Mouse (Mus musculus): ENCODE results near the gene Kndc1. TPM values are rescaled to one million over a fixed set of nuclear protein-coding genes. Genes with fewer than 3 reads are reported as not detected.

Gene Kndc1
- polyA plus RNA-seq, 1 experiment from 2014 or later = 0.11 TPM

GRCm38 (mm10) chr7:139963814-139964213 is 69.3 kb downstream of the Kndc1 start:
- peaks cover 14% of the 10 kb centered on the region for H3K27me3 ChIP-seq (replicated peaks; ENCODE audit: low read depth, poor library complexity, severe bottlenecking)
- WGBS = 73% methylated on average over 4 of the region's 4 CpGs
- H3K27ac ChIP-seq (replicated peaks) = no peak overlapping the region

GRCm38 (mm10) chr7:139967175-139967574 is 72.7 kb downstream of the Kndc1 start:
- DNase-seq (ENCODE audit: low spot score) = no peak
- Histone ChIP-seq H3K27ac (replicated peaks) (no peak overlapping the region), H3K27me3 (replicated peaks; ENCODE audit: low read depth, poor library complexity, severe bottlenecking) (peaks cover 17% of the 10 kb centered on the region; the same call in 1 of the 2 replicates), H3K9me3 (no peaks in the 10 kb centered on the region), H3K36me3 (replicated peaks) (no peaks in the 10 kb centered on the region), H3K4me1 (peaks cover 10% of the 10 kb centered on the region), H3K4me3 (no peak overlapping the region)
- 13% methylated on average over 4 of the region's 4 CpGs for WGBS

More at GRCm38 (mm10) chr7:139963814-139964213, 69.3 kb downstream of the Kndc1 start:
- no peak overlapping the region for H3K4me3 ChIP-seq
- no peaks in the 10 kb centered on the region for H3K36me3 ChIP-seq (replicated peaks)
- no peaks in the 10 kb centered on the region for H3K9me3 ChIP-seq
- H3K4me1 ChIP-seq = no peaks in the 10 kb centered on the region
- no peak for DNase-seq (ENCODE audit: low spot score)

- WGBS = 45% methylated on average over 5 of the region's 5 CpGs
- Histone ChIP-seq H3K4me3 (no peak overlapping the region), H3K27me3 (replicated peaks; ENCODE audit: low read depth, poor library complexity, severe bottlenecking) (peaks cover 17% of the 10 kb centered on the region; the same call in 1 of the 2 replicates), H3K9me3 (no peaks in the 10 kb centered on the region), H3K27ac (replicated peaks) (no peak overlapping the region), H3K4me1 (peaks cover 10% of the 10 kb centered on the region), H3K36me3 (replicated peaks) (no peaks in the 10 kb centered on the region)
- no peak for DNase-seq (ENCODE audit: low spot score)
These were observed 73.9 kb downstream of the Kndc1 start for GRCm38 (mm10) chr7:139968428-139968827.

- DNase-seq (ENCODE audit: low spot score) = peak; percentile 86
- WGBS = 25% methylated on average over 10 of the region's 10 CpGs
- peaks cover 17% of the 10 kb centered on the region; the same call in 1 of the 2 replicates for H3K27me3 ChIP-seq (replicated peaks; ENCODE audit: low read depth, poor library complexity, severe bottlenecking)
These were observed 75.0 kb downstream of the Kndc1 start for GRCm38 (mm10) chr7:139969348-139970130.

GRCm38 (mm10) chr7:139970216-139970919 is 75.9 kb downstream of the Kndc1 start:
- peaks cover 17% of the 10 kb centered on the region; the same call in 1 of the 2 replicates for H3K27me3 ChIP-seq (replicated peaks; ENCODE audit: low read depth, poor library complexity, severe bottlenecking)
- peak overlapping the region; percentile 49; the same call in 1 of the 2 replicates for H3K27ac ChIP-seq (replicated peaks)
- H3K4me1 ChIP-seq = peaks cover 10% of the 10 kb centered on the region
- H3K36me3 ChIP-seq (replicated peaks) = no peaks in the 10 kb centered on the region
- no peaks in the 10 kb centered on the region for H3K9me3 ChIP-seq
- DNase-seq (ENCODE audit: low spot score) = peak; percentile 18
- no peak overlapping the region for H3K4me3 ChIP-seq
- 80% methylated on average over 10 of the region's 10 CpGs for WGBS

More at GRCm38 (mm10) chr7:139969348-139970130, 75.0 kb downstream of the Kndc1 start:
- Histone ChIP-seq H3K4me1 (peaks cover 10% of the 10 kb centered on the region), H3K4me3 (no peak overlapping the region), H3K36me3 (replicated peaks) (no peaks in the 10 kb centered on the region), H3K27ac (replicated peaks) (peak overlapping the region; percentile 49; the same call in 1 of the 2 replicates), H3K9me3 (no peaks in the 10 kb centered on the region)

- Histone ChIP-seq H3K27me3 (replicated peaks; ENCODE audit: low read depth, poor library complexity, severe bottlenecking) (peaks cover 17% of the 10 kb centered on the region; the same call in 1 of the 2 replicates), H3K4me3 (no peak overlapping the region), H3K27ac (replicated peaks) (0 out of 2 replicates have a peak overlapping the region, but pooled peaks have one; percentile 32), H3K36me3 (replicated peaks) (no peaks in the 10 kb centered on the region), H3K9me3 (no peaks in the 10 kb centered on the region), H3K4me1 (peaks cover 14% of the 10 kb centered on the region)
- no peak for DNase-seq (ENCODE audit: low spot score)
- WGBS = 87% methylated on average over 5 of the region's 5 CpGs
These were observed 76.5 kb downstream of the Kndc1 start for GRCm38 (mm10) chr7:139970979-139971378.

GRCm38 (mm10) chr7:139971436-139971835 is 76.9 kb downstream of the Kndc1 start:
- peaks cover 17% of the 10 kb centered on the region; the same call in 1 of the 2 replicates for H3K27me3 ChIP-seq (replicated peaks; ENCODE audit: low read depth, poor library complexity, severe bottlenecking)

GRCm38 (mm10) chr7:139972923-139973331 is 78.4 kb downstream of the Kndc1 start:
- Histone ChIP-seq H3K27me3 (replicated peaks; ENCODE audit: low read depth, poor library complexity, severe bottlenecking) (peaks cover 11% of the 10 kb centered on the region; the same call in 1 of the 2 replicates), H3K36me3 (replicated peaks) (no peaks in the 10 kb centered on the region), H3K4me3 (no peak overlapping the region), H3K27ac (replicated peaks) (no peak overlapping the region), H3K9me3 (no peaks in the 10 kb centered on the region), H3K4me1 (peaks cover 17% of the 10 kb centered on the region)
- DNase-seq (ENCODE audit: low spot score) = no peak

More at GRCm38 (mm10) chr7:139971436-139971835, 76.9 kb downstream of the Kndc1 start:
- 0 out of 2 replicates have a peak overlapping the region, but pooled peaks have one; percentile 32 for H3K27ac ChIP-seq (replicated peaks)
- WGBS = 74% methylated on average over 6 of the region's 6 CpGs
- no peaks in the 10 kb centered on the region for H3K9me3 ChIP-seq
- H3K4me3 ChIP-seq = no peak overlapping the region
- peaks cover 14% of the 10 kb centered on the region for H3K4me1 ChIP-seq
- H3K36me3 ChIP-seq (replicated peaks) = no peaks in the 10 kb centered on the region
- no peak for DNase-seq (ENCODE audit: low spot score)

- no peak overlapping the region for H3K27ac ChIP-seq (replicated peaks)
- H3K27me3 ChIP-seq (replicated peaks; ENCODE audit: low read depth, poor library complexity, severe bottlenecking) = 0 out of 2 replicates have a peak, but pooled peaks cover 5% of the 10 kb centered on the region
- DNase-seq (ENCODE audit: low spot score) = no peak
- no peaks in the 10 kb centered on the region for H3K9me3 ChIP-seq
- H3K4me3 ChIP-seq = no peak overlapping the region
- 91% methylated on average over 10 of the region's 10 CpGs for WGBS
- no peaks in the 10 kb centered on the region for H3K36me3 ChIP-seq (replicated peaks)
- peaks cover 29% of the 10 kb centered on the region for H3K4me1 ChIP-seq
These were observed 79.8 kb downstream of the Kndc1 start for GRCm38 (mm10) chr7:139974307-139974706.

GRCm38 (mm10) chr7:139975471-139975870 is 81.0 kb downstream of the Kndc1 start:
- DNase-seq (ENCODE audit: low spot score) = no peak
- WGBS = 57% methylated on average over 5 of the region's 5 CpGs
- Histone ChIP-seq H3K36me3 (replicated peaks) (no peaks in the 10 kb centered on the region), H3K4me3 (no peak overlapping the region), H3K27me3 (replicated peaks; ENCODE audit: low read depth, poor library complexity, severe bottlenecking) (peaks cover 12% of the 10 kb centered on the region), H3K9me3 (no peaks in the 10 kb centered on the region), H3K27ac (replicated peaks) (no peak overlapping the region; the same call in 1 of the 2 replicates), H3K4me1 (peaks cover 19% of the 10 kb centered on the region)

GRCm38 (mm10) chr7:139978278-139978892 is 83.9 kb downstream of the Kndc1 start, which contains the start of gene 6430531B16Rik:
Gene 6430531B16Rik (minus strand): TSS chr7:139978755.
- whole genome bisulfite sequencing = 5% methylated on average over 32 of the region's 32 CpGs
- Histone ChIP-seq H3K36me3 (replicated peaks) (no peaks in the 10 kb centered on the region), H3K4me3 (peak within 1 kb of the TSS; percentile 78), H3K27ac (replicated peaks) (peak within 1 kb of the TSS; percentile 82), H3K27me3 (replicated peaks; ENCODE audit: low read depth, poor library complexity, severe bottlenecking) (peaks cover 7% of the 10 kb centered on the region), H3K9me3 (no peaks in the 10 kb centered on the region), H3K4me1 (peaks cover 19% of the 10 kb centered on the region)
- DNase-seq (ENCODE audit: low spot score) = peak; percentile 90

Data from embryonic facial prominence, embryonic 10.5 days (tissue).